Mouse (Mus musculus) liver, postnatal 0 days (tissue): Measurements from ENCODE around the gene St6gal2. TPM values are rescaled to one million over a fixed set of nuclear protein-coding genes. Genes with fewer than 3 reads are reported as not detected.

Source experiments
- ATAC-seq: fragments of 200-750 bp; cut with Nextera tagmentation; 2 replicates; pipeline ENCODE4 v1.8.0; 2017; ENCODE audit warnings: mild to moderate bottlenecking, moderate library complexity
- DNase-seq: peaks from one replicate; pipeline ENCODE4 v3.0.0-alpha.2; 2016
- H3K27ac ChIP-seq: fragments of 300-500 bp; sonication (generic); 2 replicates; pipeline ENCODE4 v1.5.1; 2014; ENCODE audit warnings: antibody characterized with exemption, moderate library complexity, mild to moderate bottlenecking, low read depth
- H3K27me3 ChIP-seq: fragments of 300-500 bp; sonication (generic); 2 replicates; pipeline ENCODE4 v1.6.1; 2014; ENCODE audit warnings: low read length, control low read depth, mixed read lengths; ENCODE audit not compliant: insufficient read depth
- H3K36me3 ChIP-seq: fragments of 300-500 bp; sonication (generic); replicated peaks from 2 replicates; pipeline ENCODE4 v1.6.1; 2014; ENCODE audit warnings: mild to moderate bottlenecking, control low read depth, low read length, moderate library complexity, mixed read lengths; ENCODE audit not compliant: insufficient read depth
- H3K4me1 ChIP-seq: fragments of 300-500 bp; sonication (generic); 2 replicates; pipeline ENCODE4 v1.6.1; 2014; ENCODE audit warnings: antibody characterized with exemption, mild to moderate bottlenecking, control low read depth; ENCODE audit not compliant: insufficient read depth
- H3K4me2 ChIP-seq: fragments of 300-500 bp; sonication (generic); 2 replicates; pipeline ENCODE4 v1.6.1; 2014; ENCODE audit warnings: low read depth, mild to moderate bottlenecking, low read length, moderate library complexity, mixed read lengths
- H3K4me3 ChIP-seq: fragments of 300-500 bp; sonication (generic); 2 replicates; pipeline ENCODE4 v1.5.1; 2014; ENCODE audit warnings: low read depth, low read length
- H3K9ac ChIP-seq: fragments of 300-500 bp; sonication (generic); replicated peaks from 2 replicates; pipeline ENCODE4 v1.6.1; 2014; ENCODE audit warnings: mild to moderate bottlenecking, moderate library complexity
- H3K9me3 ChIP-seq: fragments of 300-500 bp; sonication (generic); 2 replicates; pipeline ENCODE4 v1.6.1; 2016; ENCODE audit warnings: mild to moderate bottlenecking, control low read depth, low read length, mixed read lengths
- CTCF ChIP-seq: sonication (generic); IDR thresholded peaks from 2 replicates; pipeline ENCODE4 v1.5.1; 2016; ENCODE audit warnings: antibody characterized with exemption, low read depth
- EP300 ChIP-seq: IDR thresholded peaks from 2 replicates; pipeline ENCODE4 v1.6.1; 2016; ENCODE audit warnings: antibody characterized with exemption, low read depth, mild to moderate bottlenecking
- WGBS: fragments of 180-500 bp; shearing (Covaris S2); extraction: QIAGEN DNeasy Blood & Tissue Kit; methylation state at CpG from one replicate; pipeline ENCODE4 v1.1.7; 2014; ENCODE audit not compliant: insufficient replicate concordance; 5-methylcytosine and 5-hydroxymethylcytosine counted together
- polyA plus RNA-seq: library from polyadenylated mRNA; unstranded; fragments of >200 nt; fragmentation: Nextera tagmentation; extraction: Ambion mirVana; gene quantifications from 2 replicates; pipeline ENCODE4 v1.2.1, GENCODE M21; 2015

Gene St6gal2
- polyA plus RNA-seq, 1 experiment from 2014 or later, result not detected

DNA sequence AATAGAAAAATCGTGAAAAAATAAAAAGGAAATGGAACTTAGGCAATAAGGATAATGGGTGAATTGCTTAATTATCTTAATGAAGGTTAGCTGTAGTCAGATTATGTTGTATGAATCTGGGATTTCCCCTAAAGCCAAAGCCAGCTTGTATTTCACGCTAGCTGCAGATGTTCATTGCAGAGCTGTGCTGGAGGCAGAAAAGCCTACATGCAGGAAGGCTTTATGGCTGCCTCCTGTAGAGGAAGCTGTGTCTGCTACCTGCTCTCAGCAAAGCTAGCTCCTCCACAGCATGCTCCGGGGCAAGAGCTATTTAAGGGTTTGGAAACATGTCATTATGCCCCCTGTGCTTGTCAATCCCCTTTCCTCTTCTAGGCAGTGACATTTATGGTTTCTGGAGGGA is 9.3 kb downstream of the St6gal2 start:
- Histone ChIP-seq H3K9ac (no peak overlapping the region), H3K27me3 (no peaks in the 10 kb centered on the region), H3K9me3 (no peaks in the 10 kb centered on the region), H3K4me2 (no peak overlapping the region), H3K36me3 (no peaks in the 10 kb centered on the region), H3K4me1 (no peaks in the 10 kb centered on the region), H3K27ac (no peak overlapping the region), H3K4me3 (no peak overlapping the region)
- 52% methylated on average over 3 of the region's 3 CpGs for WGBS
- no peak for ATAC-seq
- DNase-seq, result no peak
- TF ChIP-seq EP300, result no peak
- TF ChIP-seq CTCF, result no peak

DNA sequence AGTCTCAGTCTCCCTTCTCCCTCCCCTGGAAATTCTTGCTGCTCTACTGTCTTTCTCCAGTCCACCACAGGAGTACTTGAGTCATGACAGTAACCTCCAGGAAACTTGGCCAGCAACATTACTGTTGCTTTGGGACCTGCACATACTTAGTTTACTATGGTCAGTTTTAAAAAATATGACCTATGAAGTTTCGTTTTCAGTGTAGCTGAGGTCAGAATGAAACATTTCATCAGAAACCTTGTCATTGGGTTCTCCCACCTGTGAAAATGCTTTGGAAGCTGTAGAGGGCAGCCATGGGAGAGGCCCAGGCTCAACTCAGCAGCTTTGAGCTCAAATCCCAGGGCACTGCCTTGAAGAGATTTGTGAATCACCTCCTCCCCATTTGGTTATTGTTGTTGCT is 15.0 kb downstream of the St6gal2 start:
- WGBS, result 56% methylated on average over 1 of the region's 1 CpGs
- DNase-seq (no peak), ATAC-seq (no peak)
- H3K4me2 ChIP-seq, result no peak overlapping the region
- no peaks in the 10 kb centered on the region for H3K4me1 ChIP-seq
- H3K9ac ChIP-seq, result no peak overlapping the region
- TF ChIP-seq EP300 (no peak), CTCF (no peak)
- no peak overlapping the region for H3K4me3 ChIP-seq
- H3K9me3 ChIP-seq, result no peaks in the 10 kb centered on the region
- no peaks in the 10 kb centered on the region for H3K27me3 ChIP-seq
- H3K36me3 ChIP-seq, result no peaks in the 10 kb centered on the region
- no peak overlapping the region for H3K27ac ChIP-seq

DNA sequence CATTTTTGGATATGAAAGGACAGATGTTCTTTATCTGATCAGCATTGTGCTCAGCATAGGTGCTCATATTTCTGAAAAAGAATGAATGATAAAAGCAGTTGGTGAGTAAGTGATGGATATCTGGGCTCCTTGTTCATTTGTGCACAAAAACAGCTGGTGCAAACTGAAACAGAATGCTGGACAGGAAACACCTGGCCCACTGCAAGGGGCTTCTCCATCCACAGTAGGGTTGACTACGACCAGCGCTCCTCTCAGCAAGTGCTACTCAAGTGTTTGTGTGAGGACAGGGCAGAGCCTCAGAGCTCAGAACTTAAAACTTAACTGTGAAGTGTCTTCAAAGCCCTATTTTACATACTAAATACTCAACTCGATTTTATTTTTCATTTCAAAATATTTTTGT is 22.4 kb downstream of the St6gal2 start:
- no peak overlapping the region for H3K4me3 ChIP-seq
- H3K9me3 ChIP-seq, result no peaks in the 10 kb centered on the region
- WGBS, result 52% methylated on average over 3 of the region's 3 CpGs
- no peak for ATAC-seq
- H3K27me3 ChIP-seq, result no peaks in the 10 kb centered on the region
- no peak overlapping the region for H3K27ac ChIP-seq
- no peak for DNase-seq
- H3K4me1 ChIP-seq, result no peaks in the 10 kb centered on the region
- TF ChIP-seq EP300, result no peak
- no peak for TF ChIP-seq CTCF
- H3K36me3 ChIP-seq, result no peaks in the 10 kb centered on the region
- H3K4me2 ChIP-seq, result no peak overlapping the region
- H3K9ac ChIP-seq, result no peak overlapping the region

DNA sequence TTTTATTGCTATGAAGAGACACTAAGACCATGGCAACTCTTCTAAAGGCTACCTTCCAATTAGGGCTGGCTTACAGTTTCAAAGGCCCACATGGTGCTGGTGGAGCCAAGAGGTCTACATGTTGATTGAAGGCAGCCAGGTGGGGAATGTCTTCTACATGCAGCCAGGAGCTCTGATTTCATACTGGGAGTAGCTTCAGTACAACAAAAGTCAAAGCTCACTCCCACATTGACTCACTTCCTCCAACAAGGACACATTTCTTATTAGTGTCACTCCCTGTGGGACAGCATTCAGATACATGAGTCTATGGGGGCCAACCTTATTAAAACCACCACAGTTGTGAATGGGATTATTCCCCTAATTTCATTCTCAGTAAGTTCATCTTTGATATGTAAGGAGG is 23.8 kb downstream of the St6gal2 start:
- no peak overlapping the region for H3K9ac ChIP-seq
- DNase-seq (no peak), ATAC-seq (no peak)
- H3K36me3 ChIP-seq, result no peaks in the 10 kb centered on the region
- H3K4me2 ChIP-seq, result no peak overlapping the region
- no peak overlapping the region for H3K27ac ChIP-seq
- TF ChIP-seq EP300 (no peak), CTCF (no peak)
- H3K4me3 ChIP-seq, result no peak overlapping the region
- H3K27me3 ChIP-seq, result no peaks in the 10 kb centered on the region
- no peaks in the 10 kb centered on the region for H3K9me3 ChIP-seq
- no peaks in the 10 kb centered on the region for H3K4me1 ChIP-seq

DNA sequence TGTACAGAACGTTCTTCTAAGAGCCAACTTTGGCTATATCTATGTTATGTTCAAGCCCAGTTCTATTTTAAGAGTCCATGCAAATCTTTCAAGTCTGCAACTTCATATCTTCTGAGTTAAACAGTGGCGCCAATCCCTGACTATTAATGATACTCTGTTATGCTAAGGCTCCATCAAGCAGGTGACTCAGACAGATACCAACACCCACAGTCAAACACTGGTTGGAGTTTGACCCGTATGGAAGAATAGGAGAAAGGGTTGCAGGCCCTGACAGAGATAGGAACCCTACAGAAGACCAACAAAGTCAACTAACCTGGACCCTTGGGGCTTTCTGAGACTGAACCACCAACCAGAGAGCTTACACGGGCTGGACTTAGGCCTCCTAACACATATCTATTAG is 30.8 kb downstream of the St6gal2 start:
- WGBS, result 66% methylated on average over 4 of the region's 4 CpGs
- Histone ChIP-seq H3K4me1 (no peaks in the 10 kb centered on the region), H3K9me3 (no peaks in the 10 kb centered on the region), H3K27ac (no peak overlapping the region), H3K9ac (no peak overlapping the region), H3K27me3 (no peaks in the 10 kb centered on the region), H3K4me2 (no peak overlapping the region), H3K4me3 (no peak overlapping the region), H3K36me3 (no peaks in the 10 kb centered on the region)
- no peak for ATAC-seq
- no peak for TF ChIP-seq CTCF
- TF ChIP-seq EP300, result no peak
- DNase-seq, result no peak

DNA sequence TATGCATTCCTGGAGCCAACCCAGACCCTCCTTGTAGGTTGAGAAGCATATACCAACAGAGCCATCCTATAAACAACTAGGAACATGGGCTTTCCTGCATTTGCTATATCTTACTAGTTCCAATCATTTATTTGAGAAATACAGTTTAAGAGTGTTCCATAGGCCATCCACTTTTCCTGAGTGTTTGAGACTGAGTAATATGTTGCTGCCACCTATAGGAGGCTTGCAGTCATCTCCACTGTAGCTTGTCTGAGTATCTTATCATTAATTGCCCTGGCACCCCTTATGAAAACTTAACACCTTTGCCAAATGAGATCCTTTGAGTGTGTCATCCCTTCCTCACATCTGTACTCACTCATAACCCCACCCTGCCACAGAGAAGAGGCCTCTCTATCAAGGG is 32.2 kb downstream of the St6gal2 start:
- Histone ChIP-seq H3K4me2 (no peak overlapping the region), H3K36me3 (no peaks in the 10 kb centered on the region), H3K9me3 (no peaks in the 10 kb centered on the region), H3K4me3 (no peak overlapping the region), H3K9ac (no peak overlapping the region), H3K4me1 (no peaks in the 10 kb centered on the region), H3K27ac (no peak overlapping the region), H3K27me3 (no peaks in the 10 kb centered on the region)
- TF ChIP-seq EP300 (no peak), CTCF (no peak)
- DNase-seq, result no peak
- no peak for ATAC-seq

DNA sequence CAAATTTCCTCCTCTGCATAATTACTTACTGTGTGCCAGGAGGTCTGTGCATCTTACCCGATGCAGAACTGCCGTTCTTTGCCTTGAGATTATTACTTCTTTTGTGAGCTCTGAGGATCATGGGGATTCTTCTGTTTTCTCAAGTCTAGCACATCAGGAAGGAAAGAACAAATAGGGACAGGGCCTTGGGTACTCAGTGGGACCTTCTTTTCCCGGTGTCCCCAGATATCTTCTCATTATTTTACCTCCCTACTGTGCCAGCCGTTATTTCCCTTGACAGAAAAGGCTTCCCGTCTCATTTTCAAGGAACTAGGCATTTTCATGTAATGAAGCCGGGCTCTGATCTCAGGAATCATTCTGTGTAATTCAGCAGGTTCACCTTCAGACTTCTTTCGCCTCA is 34.2 kb downstream of the St6gal2 start:
- H3K27ac ChIP-seq, result no peak overlapping the region
- TF ChIP-seq EP300 (no peak), CTCF (no peak)
- no peak overlapping the region for H3K4me3 ChIP-seq
- no peak for DNase-seq
- 67% methylated on average over 7 of the region's 7 CpGs for WGBS
- no peak overlapping the region for H3K9ac ChIP-seq
- H3K36me3 ChIP-seq, result no peaks in the 10 kb centered on the region
- ATAC-seq, result no peak
- no peak overlapping the region for H3K4me2 ChIP-seq
- no peaks in the 10 kb centered on the region for H3K27me3 ChIP-seq
- no peaks in the 10 kb centered on the region for H3K4me1 ChIP-seq
- no peaks in the 10 kb centered on the region for H3K9me3 ChIP-seq
